Mouse (Mus musculus) embryonic facial prominence, embryonic 11.5 days (tissue): ENCODE data around the gene Mtcl1. TPM values are rescaled to one million over a fixed set of nuclear protein-coding genes. Genes with fewer than 3 reads are reported as not detected.

Experiments used
- ATAC-seq: fragments of 200-750 bp; cut with Nextera tagmentation; replicated peaks from 2 replicates; pipeline ENCODE4 v1.8.0; 2017; ENCODE audit warnings: low read depth; ENCODE audit not compliant: insufficient number of reproducible peaks, low FRiP score, low TSS enrichment
- DNase-seq: peaks from one replicate; pipeline ENCODE4 v3.0.0-alpha.2; 2015; ENCODE audit warnings: low spot score
- H3K27ac ChIP-seq: fragments of 300-500 bp; sonication (generic); replicated peaks from 2 replicates; pipeline ENCODE4 v1.5.1; 2014; ENCODE audit warnings: mild to moderate bottlenecking, low read depth, low read length, control low read depth
- H3K27me3 ChIP-seq: fragments of 300-500 bp; sonication (generic); 2 replicates; pipeline ENCODE4 v1.6.1; 2014; ENCODE audit warnings: mild to moderate bottlenecking, low read length, moderate library complexity, mixed read lengths; ENCODE audit not compliant: control insufficient read depth, insufficient read depth
- H3K36me3 ChIP-seq: fragments of 300-500 bp; sonication (generic); replicated peaks from 2 replicates; pipeline ENCODE4 v1.6.1; 2014; ENCODE audit warnings: low read depth, mild to moderate bottlenecking, low read length, moderate library complexity, mixed read lengths; ENCODE audit not compliant: control insufficient read depth, insufficient read depth
- H3K4me1 ChIP-seq: fragments of 300-500 bp; sonication (generic); 2 replicates; pipeline ENCODE4 v1.6.1; 2014; ENCODE audit warnings: low read length, mixed read lengths; ENCODE audit not compliant: control insufficient read depth, insufficient read depth
- H3K4me2 ChIP-seq: fragments of 300-500 bp; sonication (generic); 2 replicates; pipeline ENCODE4 v1.6.1; 2014; ENCODE audit warnings: low read depth, mild to moderate bottlenecking, control low read depth, low read length, moderate library complexity
- H3K4me3 ChIP-seq: fragments of 300-500 bp; sonication (generic); 2 replicates; pipeline ENCODE4 v1.5.1; 2014; ENCODE audit warnings: low read depth, low read length, control low read depth
- H3K9ac ChIP-seq: fragments of 300-500 bp; sonication (generic); replicated peaks from 2 replicates; pipeline ENCODE4 v1.6.1; 2014; ENCODE audit warnings: mild to moderate bottlenecking, control low read depth, low read length
- H3K9me3 ChIP-seq: fragments of 300-500 bp; sonication (generic); replicated peaks from 2 replicates; pipeline ENCODE4 v1.6.1; 2016; ENCODE audit warnings: mild to moderate bottlenecking, low read length, inconsistent platforms, mixed read lengths; ENCODE audit not compliant: control insufficient read depth
- WGBS: fragments of 180-500 bp; shearing (Covaris S2); extraction: QIAGEN DNeasy Blood & Tissue Kit; methylation state at CpG from one replicate; pipeline ENCODE4 v1.1.7; 2014; 5-methylcytosine and 5-hydroxymethylcytosine counted together
- polyA plus RNA-seq: library from polyadenylated mRNA; unstranded; fragments of >200 nt; fragmentation: Nextera tagmentation; extraction: Ambion mirVana; gene quantifications from 2 replicates; pipeline ENCODE4 v1.2.1, GENCODE M21; 2014

Gene Mtcl1
- polyA plus RNA-seq, 1 experiment from 2014 or later, result 6.0 TPM

DNA sequence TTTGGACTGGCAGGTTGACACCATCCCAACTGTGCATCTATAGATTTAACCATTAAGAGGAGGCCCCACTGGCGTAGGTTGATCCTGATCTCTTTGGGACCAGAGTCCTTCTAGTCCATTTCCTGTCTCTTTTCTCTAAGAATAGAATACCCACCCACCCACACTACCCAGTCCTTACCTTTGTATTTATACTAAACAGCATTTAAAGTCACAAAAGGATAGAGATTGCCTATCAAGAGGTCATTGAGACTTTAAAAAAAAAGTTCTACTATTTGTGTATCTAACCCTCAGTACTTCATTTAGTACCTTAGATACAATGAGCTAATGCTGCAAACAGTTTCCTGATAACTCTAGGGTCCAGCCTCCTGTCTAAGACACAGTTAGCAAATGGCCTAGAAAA, 35.2 kb downstream of the Mtcl1 start:
- ATAC-seq (no peak), DNase-seq (no peak)
- 78% methylated on average over 1 of the region's 1 CpGs for WGBS
- H3K9me3 ChIP-seq, result no peaks in the 10 kb centered on the region
- H3K4me1 ChIP-seq, result peaks cover 10% of the 10 kb centered on the region; the same call in 1 of the 2 replicates
- H3K9ac ChIP-seq, result no peak overlapping the region
- H3K4me3 ChIP-seq, result no peak overlapping the region
- no peaks in the 10 kb centered on the region for H3K36me3 ChIP-seq
- no peak overlapping the region for H3K4me2 ChIP-seq
- H3K27me3 ChIP-seq, result no peaks in the 10 kb centered on the region
- no peak overlapping the region for H3K27ac ChIP-seq

- Histone ChIP-seq H3K4me3 (no peak overlapping the region), H3K27me3 (no peaks in the 10 kb centered on the region), H3K4me2 (no peak overlapping the region), H3K4me1 (peaks cover 7% of the 10 kb centered on the region; the same call in 1 of the 2 replicates), H3K27ac (0 out of 2 replicates have a peak overlapping the region, but pooled peaks have one; percentile 20), H3K9me3 (no peaks in the 10 kb centered on the region), H3K9ac (no peak overlapping the region), H3K36me3 (no peaks in the 10 kb centered on the region)
- peak; percentile 69 for ATAC-seq
- peak; percentile 32 for DNase-seq
- whole genome bisulfite sequencing, result 17% methylated on average over 12 of the region's 12 CpGs
Observed at GRCm38 (mm10) chr17:66412155-66412970, 37.2 kb downstream of the Mtcl1 start.

DNA sequence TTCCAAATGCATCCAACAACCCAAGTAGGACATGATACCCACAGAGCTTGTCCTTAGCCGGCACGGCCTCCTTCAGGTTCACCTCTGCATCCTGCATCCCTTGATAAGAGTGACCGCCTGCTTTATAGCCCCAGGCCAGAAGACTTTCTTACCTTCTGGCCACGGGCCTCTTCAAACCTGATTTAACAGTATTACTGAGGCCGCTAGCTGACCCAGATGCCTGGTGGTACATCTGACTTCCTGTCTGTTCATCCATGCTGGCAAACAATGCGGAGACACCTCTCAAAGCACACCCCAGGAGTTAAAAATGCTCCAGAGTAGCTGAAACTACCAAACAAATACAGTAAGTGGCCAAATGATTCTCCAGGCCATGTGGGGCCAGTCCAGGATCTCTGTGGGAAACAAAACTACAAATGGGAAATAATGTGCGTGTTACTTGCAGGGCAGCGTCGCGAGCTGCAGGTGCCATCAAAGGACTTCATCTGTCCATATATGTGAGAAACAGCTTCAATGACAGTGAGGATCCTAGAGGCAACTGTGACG, 38.6 kb downstream of the Mtcl1 start:
- WGBS, result 88% methylated on average over 11 of the region's 11 CpGs
- peaks cover 7% of the 10 kb centered on the region; the same call in 1 of the 2 replicates for H3K4me1 ChIP-seq

DNA sequence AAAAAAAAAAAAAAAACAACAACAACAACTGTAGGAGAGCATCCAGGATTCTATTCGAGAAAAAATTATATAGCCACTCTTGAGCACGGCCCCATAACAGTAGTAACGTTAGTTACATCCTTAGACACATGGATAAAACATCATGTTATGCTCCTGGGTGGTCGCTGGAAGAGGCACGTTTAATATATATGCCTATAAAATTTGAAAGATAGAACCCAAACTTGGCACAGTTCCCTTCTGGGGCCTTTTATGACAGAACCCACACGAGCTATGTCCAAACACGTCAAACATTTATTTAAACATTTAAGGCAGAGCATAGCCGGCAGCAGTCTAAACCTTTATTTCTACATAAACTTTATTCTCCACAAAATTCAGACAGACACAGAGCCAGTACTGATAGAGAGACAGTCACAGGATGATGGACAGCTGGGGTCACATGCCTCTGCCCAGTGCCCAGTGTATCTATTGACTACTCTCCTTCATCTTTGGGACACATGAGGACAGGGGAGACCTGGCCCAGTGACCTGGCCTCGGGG, 40.4 kb downstream of the Mtcl1 start:
- H3K4me1 ChIP-seq, result peaks cover 11% of the 10 kb centered on the region
- no peak for DNase-seq

More for the DNA sequence above, 38.6 kb downstream of the Mtcl1 start:
- Histone ChIP-seq H3K27ac (no peak overlapping the region), H3K27me3 (no peaks in the 10 kb centered on the region), H3K9ac (no peak overlapping the region), H3K4me3 (no peak overlapping the region), H3K4me2 (no peak overlapping the region), H3K9me3 (no peaks in the 10 kb centered on the region), H3K36me3 (no peaks in the 10 kb centered on the region)
- DNase-seq (no peak), ATAC-seq (no peak)

GRCm38 (mm10) chr17:66408400-66408799, 41.1 kb downstream of the Mtcl1 start:
- no peak for DNase-seq
- H3K36me3 ChIP-seq, result no peaks in the 10 kb centered on the region
- H3K4me3 ChIP-seq, result no peak overlapping the region
- ATAC-seq, result no peak
- H3K27ac ChIP-seq, result no peak overlapping the region
- 91% methylated on average over 5 of the region's 5 CpGs for WGBS
- H3K4me1 ChIP-seq, result peaks cover 11% of the 10 kb centered on the region
- no peak overlapping the region for H3K9ac ChIP-seq
- H3K9me3 ChIP-seq, result no peaks in the 10 kb centered on the region
- H3K27me3 ChIP-seq, result no peaks in the 10 kb centered on the region
- no peak overlapping the region for H3K4me2 ChIP-seq

More for the DNA sequence above, 40.4 kb downstream of the Mtcl1 start:
- H3K36me3 ChIP-seq, result no peaks in the 10 kb centered on the region
- H3K4me2 ChIP-seq, result no peak overlapping the region
- no peak overlapping the region for H3K9ac ChIP-seq
- no peak for ATAC-seq
- WGBS, result 74% methylated on average over 9 of the region's 9 CpGs
- no peaks in the 10 kb centered on the region for H3K27me3 ChIP-seq
- no peak overlapping the region for H3K27ac ChIP-seq
- no peaks in the 10 kb centered on the region for H3K9me3 ChIP-seq
- H3K4me3 ChIP-seq, result no peak overlapping the region

DNA sequence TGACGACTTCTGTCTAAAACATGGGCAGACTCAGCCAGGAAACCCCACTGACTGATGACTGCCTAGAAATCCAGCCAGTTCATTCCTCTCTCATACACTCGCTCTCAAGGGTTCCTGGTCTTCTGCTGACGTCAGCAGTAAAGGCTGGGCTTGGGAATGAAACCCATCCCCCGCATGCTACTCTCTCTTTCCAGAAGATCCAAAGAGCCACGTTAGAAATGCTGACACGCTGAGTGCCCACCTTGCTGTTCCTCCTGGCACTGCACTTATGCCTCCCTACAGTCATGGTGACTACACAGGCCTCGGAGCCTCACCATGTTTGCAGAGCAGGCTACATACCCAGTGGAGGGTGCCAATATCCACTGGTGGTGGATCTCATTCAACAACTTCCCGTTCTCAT, 41.7 kb downstream of the Mtcl1 start:
- Histone ChIP-seq H3K36me3 (no peaks in the 10 kb centered on the region), H3K9me3 (no peaks in the 10 kb centered on the region), H3K9ac (no peak overlapping the region), H3K27ac (no peak overlapping the region), H3K4me2 (no peak overlapping the region), H3K4me1 (peaks cover 10% of the 10 kb centered on the region), H3K27me3 (no peaks in the 10 kb centered on the region), H3K4me3 (no peak overlapping the region)
- 60% methylated on average over 8 of the region's 8 CpGs for WGBS
- ATAC-seq (no peak), DNase-seq (no peak)

GRCm38 (mm10) chr17:66405601-66406000, 43.9 kb downstream of the Mtcl1 start:
- H3K4me2 ChIP-seq, result no peak overlapping the region
- WGBS, result 56% methylated on average over 7 of the region's 7 CpGs
- H3K36me3 ChIP-seq, result no peaks in the 10 kb centered on the region
- H3K9me3 ChIP-seq, result no peaks in the 10 kb centered on the region
- DNase-seq (no peak), ATAC-seq (no peak)
- no peak overlapping the region for H3K9ac ChIP-seq
- H3K27me3 ChIP-seq, result no peaks in the 10 kb centered on the region
- H3K27ac ChIP-seq, result 0 out of 2 replicates have a peak overlapping the region, but pooled peaks have one; percentile 11
- H3K4me1 ChIP-seq, result peaks cover 6% of the 10 kb centered on the region
- H3K4me3 ChIP-seq, result no peak overlapping the region
